Mouse (Mus musculus) bone marrow, adult 2 months (tissue): ENCODE data around the gene Racgap1.

Experiments
- CTCF ChIP-seq: fragments of 200-500 bp; IDR thresholded peaks from 2 replicates; pipeline ENCODE4 v1.5.1; 2011; ENCODE audit warnings: low read length, control low read depth; ENCODE audit not compliant: control insufficient read depth, insufficient read depth
- POLR2A ChIP-seq: fragments of 200-500 bp; IDR thresholded peaks from 2 replicates; pipeline ENCODE4 v1.6.1; 2011; ENCODE audit warnings: low read depth, mild to moderate bottlenecking, control low read depth, low read length, borderline replicate concordance; ENCODE audit not compliant: control insufficient read depth

GRCm38 (mm10) chr15:99655956-99656355, 4.5 kb upstream of the Racgap1 start:
- TF ChIP-seq CTCF, result no peak
- no peak for TF ChIP-seq POLR2A
